Mouse (Mus musculus) ES-Bruce4 (cell line): ENCODE data around the gene Foxp1. TPM values are rescaled to one million over a fixed set of nuclear protein-coding genes. Genes with fewer than 3 reads are reported as not detected.

Experiments used
- H3K27ac ChIP-seq: 2 replicates; pipeline ENCODE4 v1.5.1; 2012; ENCODE audit warnings: low read length, inconsistent platforms; ENCODE audit not compliant: insufficient read depth
- H3K27me3 ChIP-seq: 2 replicates; pipeline ENCODE4 v1.6.1; 2012; ENCODE audit warnings: mild to moderate bottlenecking, low read length, inconsistent platforms; ENCODE audit not compliant: control insufficient read depth, poor library complexity, insufficient read depth, severe bottlenecking
- H3K36me3 ChIP-seq: 2 replicates; pipeline ENCODE4 v1.6.1; 2012; ENCODE audit warnings: inconsistent platforms, mild to moderate bottlenecking, low read length, moderate library complexity; ENCODE audit not compliant: control insufficient read depth, poor library complexity, insufficient read depth, severe bottlenecking
- H3K4me1 ChIP-seq: one replicate; pipeline ENCODE4 v1.8.1; 2011; ENCODE audit warnings: low read length; ENCODE audit not compliant: control insufficient read depth, insufficient read depth
- H3K4me3 ChIP-seq: 2 replicates; pipeline ENCODE4 v1.5.1; 2011; ENCODE audit warnings: low read depth, mild to moderate bottlenecking, low read length
- H3K9ac ChIP-seq: 2 replicates; pipeline ENCODE4 v1.6.1; 2012; ENCODE audit warnings: low read depth, mild to moderate bottlenecking, inconsistent platforms; ENCODE audit not compliant: poor library complexity, severe bottlenecking
- H3K9me3 ChIP-seq: replicated peaks from 2 replicates; pipeline ENCODE4 v1.6.1; 2012; ENCODE audit warnings: mild to moderate bottlenecking, low read length, inconsistent platforms; ENCODE audit not compliant: control insufficient read depth, poor library complexity, insufficient read depth, severe bottlenecking
- CTCF ChIP-seq: IDR thresholded peaks from one replicate; pipeline ENCODE4 v1.8.1; 2011; ENCODE audit warnings: low read depth, low read length
- EP300 ChIP-seq: IDR thresholded peaks from 2 replicates; pipeline ENCODE4 v1.6.1; 2011; ENCODE audit warnings: low read depth, low read length; ENCODE audit not compliant: insufficient read depth
- POLR2A ChIP-seq: IDR thresholded peaks from one replicate; pipeline ENCODE4 v1.8.1; 2011; ENCODE audit warnings: low read length; ENCODE audit not compliant: insufficient read depth
- polyA plus RNA-seq: library from polyadenylated mRNA; stranded (reverse); fragments of >200 nt; gene quantifications from 2 replicates; pipeline ENCODE4 v1.2.4, GENCODE M21; 2011; ENCODE audit warnings: low read depth; ENCODE audit not compliant: missing spikeins, insufficient read depth, insufficient read length

Foxp1 gene
- polyA plus RNA-seq, 1 experiment, result 33.5 TPM

DNA sequence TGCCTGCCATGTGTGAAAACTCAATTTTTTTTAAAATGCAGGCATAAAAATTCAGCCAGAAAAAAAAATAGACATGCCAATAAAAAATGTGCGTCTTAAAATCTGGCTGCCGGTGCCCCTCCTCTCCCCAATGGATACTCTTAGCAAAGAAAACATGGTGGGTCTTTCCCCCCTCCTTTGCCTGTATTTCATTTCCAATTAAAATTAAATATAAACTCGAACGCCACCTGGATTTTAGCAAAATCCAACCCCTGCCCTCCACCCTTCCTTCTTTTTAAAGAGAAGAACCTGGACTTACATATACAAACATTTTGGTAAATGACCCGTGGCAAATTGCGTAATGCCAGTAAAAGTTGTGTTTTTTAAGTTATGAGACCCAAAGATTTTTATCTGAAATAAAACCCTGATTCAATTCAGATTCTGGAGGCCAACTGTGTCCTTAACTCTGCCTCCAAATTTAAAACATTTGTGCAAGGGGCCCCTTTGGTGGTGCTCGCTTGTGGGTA is 376.1 kb downstream of the Foxp1 start:
- no peak overlapping the region for H3K4me3 ChIP-seq
- no peaks in the 10 kb centered on the region for H3K4me1 ChIP-seq
- H3K9me3 ChIP-seq, result no peaks in the 10 kb centered on the region
- no peak overlapping the region for H3K9ac ChIP-seq
- H3K27ac ChIP-seq, result no peak overlapping the region
- no peaks in the 10 kb centered on the region for H3K36me3 ChIP-seq
- no peaks in the 10 kb centered on the region for H3K27me3 ChIP-seq
- TF ChIP-seq EP300 (no peak), CTCF (no peak)

- Histone ChIP-seq H3K9me3 (no peaks in the 10 kb centered on the region), H3K27me3 (no peaks in the 10 kb centered on the region), H3K27ac (no peak overlapping the region), H3K4me3 (no peak overlapping the region), H3K36me3 (no peaks in the 10 kb centered on the region), H3K4me1 (no peaks in the 10 kb centered on the region), H3K9ac (no peak overlapping the region)
- TF ChIP-seq CTCF, result no peak
- TF ChIP-seq POLR2A, result no peak
- TF ChIP-seq EP300, result no peak
These were observed 377.5 kb downstream of the Foxp1 start for GRCm38 (mm10) chr6:99145033-99145432.

- no peaks in the 10 kb centered on the region for H3K9me3 ChIP-seq
- TF ChIP-seq EP300 (no peak), CTCF (no peak), POLR2A (no peak)
- H3K27ac ChIP-seq, result no peak overlapping the region
- H3K4me3 ChIP-seq, result no peak overlapping the region
- H3K4me1 ChIP-seq, result no peaks in the 10 kb centered on the region
- H3K36me3 ChIP-seq, result no peaks in the 10 kb centered on the region
- H3K9ac ChIP-seq, result no peak overlapping the region
- no peaks in the 10 kb centered on the region for H3K27me3 ChIP-seq
These were observed 378.8 kb downstream of the Foxp1 start for GRCm38 (mm10) chr6:99143756-99144036.

GRCm38 (mm10) chr6:99142900-99143755 is 379.4 kb downstream of the Foxp1 start:
- Histone ChIP-seq H3K9me3 (no peaks in the 10 kb centered on the region), H3K36me3 (no peaks in the 10 kb centered on the region), H3K9ac (no peak overlapping the region), H3K4me3 (no peak overlapping the region), H3K27me3 (no peaks in the 10 kb centered on the region), H3K27ac (no peak overlapping the region), H3K4me1 (no peaks in the 10 kb centered on the region)
- TF ChIP-seq EP300, result no peak
- TF ChIP-seq CTCF, result no peak
- no peak for TF ChIP-seq POLR2A

- Histone ChIP-seq H3K4me3 (no peak overlapping the region), H3K36me3 (no peaks in the 10 kb centered on the region), H3K4me1 (no peaks in the 10 kb centered on the region), H3K27me3 (no peaks in the 10 kb centered on the region), H3K9me3 (no peaks in the 10 kb centered on the region), H3K27ac (no peak overlapping the region), H3K9ac (no peak overlapping the region)
- TF ChIP-seq CTCF, result no peak
- TF ChIP-seq EP300, result no peak
- no peak for TF ChIP-seq POLR2A
These were observed 384.5 kb downstream of the Foxp1 start for GRCm38 (mm10) chr6:99138041-99138440.

DNA sequence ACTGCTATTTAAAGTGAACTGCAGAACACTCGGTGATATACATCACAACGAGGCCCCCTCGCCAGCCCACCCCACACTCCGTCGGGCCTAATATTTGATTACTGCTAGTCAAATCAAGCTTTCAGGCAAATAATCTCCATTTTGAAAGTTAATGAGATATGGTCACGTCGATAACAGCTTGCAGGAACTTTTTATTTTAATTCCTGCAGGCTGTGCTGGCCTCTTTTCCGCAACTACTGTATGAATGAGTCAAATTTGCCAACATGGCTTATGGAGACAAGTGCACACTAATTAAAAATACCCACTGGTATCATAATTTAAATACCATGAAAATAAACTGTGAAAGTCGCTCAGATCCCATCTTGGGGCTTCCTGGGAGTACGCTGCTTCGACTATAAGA is 385.4 kb downstream of the Foxp1 start:
- H3K4me1 ChIP-seq, result no peaks in the 10 kb centered on the region

More for the DNA sequence above, 385.4 kb downstream of the Foxp1 start:
- Histone ChIP-seq H3K4me3 (no peak overlapping the region), H3K36me3 (no peaks in the 10 kb centered on the region), H3K27ac (no peak overlapping the region), H3K27me3 (no peaks in the 10 kb centered on the region), H3K9ac (no peak overlapping the region), H3K9me3 (no peaks in the 10 kb centered on the region)
- no peak for TF ChIP-seq EP300
- no peak for TF ChIP-seq POLR2A
- no peak for TF ChIP-seq CTCF
